Mouse (Mus musculus) heart, embryonic 11.5 days (tissue): ENCODE measurements around the gene Pidd1. TPM values are rescaled to one million over a fixed set of nuclear protein-coding genes. Genes with fewer than 3 reads are reported as not detected.

Source experiments
- ATAC-seq: fragments of 200-750 bp; cut with Nextera tagmentation; replicated peaks from 2 replicates; pipeline ENCODE4 v1.8.0; 2017; ENCODE audit warnings: moderate library complexity; ENCODE audit not compliant: insufficient number of reproducible peaks, low FRiP score, low TSS enrichment
- H3K27ac ChIP-seq: fragments of 300-500 bp; sonication (generic); 2 replicates; pipeline ENCODE4 v1.5.1; 2014; ENCODE audit warnings: mild to moderate bottlenecking, low read depth, low read length
- H3K27me3 ChIP-seq: fragments of 300-500 bp; sonication (generic); 2 replicates; pipeline ENCODE4 v1.6.1; 2014; ENCODE audit warnings: mild to moderate bottlenecking, low read length, mixed read lengths; ENCODE audit not compliant: control insufficient read depth, insufficient read depth
- H3K36me3 ChIP-seq: fragments of 300-500 bp; sonication (generic); 2 replicates; pipeline ENCODE4 v1.6.1; 2014; ENCODE audit warnings: mild to moderate bottlenecking, low read length, moderate library complexity, mixed read lengths; ENCODE audit not compliant: control insufficient read depth, insufficient read depth
- H3K4me1 ChIP-seq: fragments of 300-500 bp; sonication (generic); 2 replicates; pipeline ENCODE4 v1.6.1; 2014; ENCODE audit warnings: low read length; ENCODE audit not compliant: control insufficient read depth, insufficient read depth
- H3K4me2 ChIP-seq: fragments of 300-500 bp; sonication (generic); 2 replicates; pipeline ENCODE4 v1.6.1; 2014; ENCODE audit warnings: mild to moderate bottlenecking, moderate library complexity
- H3K4me3 ChIP-seq: fragments of 300-500 bp; sonication (generic); 2 replicates; pipeline ENCODE4 v1.5.1; 2014; ENCODE audit warnings: low read depth, low read length
- H3K9ac ChIP-seq: fragments of 300-500 bp; sonication (generic); 2 replicates; pipeline ENCODE4 v1.6.1; 2014; ENCODE audit warnings: mild to moderate bottlenecking, low read depth, low read length, moderate library complexity
- H3K9me3 ChIP-seq: fragments of 300-500 bp; sonication (generic); replicated peaks from 2 replicates; pipeline ENCODE4 v1.6.1; 2016; ENCODE audit warnings: low read length; ENCODE audit not compliant: control insufficient read depth
- WGBS: fragments of 180-500 bp; shearing (Covaris S2); extraction: QIAGEN DNeasy Blood & Tissue Kit; methylation state at CpG from one replicate; pipeline ENCODE4 v1.1.7; 2014; ENCODE audit not compliant: insufficient replicate concordance; 5-methylcytosine and 5-hydroxymethylcytosine counted together
- polyA plus RNA-seq: library from polyadenylated mRNA; unstranded; fragments of >200 nt; fragmentation: Nextera tagmentation; extraction: Ambion mirVana; gene quantifications from 2 replicates; pipeline ENCODE4 v1.2.1, GENCODE M21; 2014

The Pidd1 gene
- polyA plus RNA-seq, 1 experiment from 2014 or later = 9.5 TPM

GRCm38 (mm10) chr7:141476226-141476980, 32.6 kb upstream of the Pidd1 start:
- Histone ChIP-seq H3K4me1 (peaks cover 44% of the 10 kb centered on the region), H3K27me3 (peaks cover 3% of the 10 kb centered on the region; the same call in 1 of the 2 replicates), H3K27ac (peak overlapping the region; percentile 79), H3K9me3 (no peaks in the 10 kb centered on the region), H3K36me3 (peaks cover 8% of the 10 kb centered on the region; the same call in 1 of the 2 replicates), H3K9ac (peak overlapping the region; percentile 97), H3K4me3 (peak overlapping the region; percentile 85), H3K4me2 (peak overlapping the region; percentile 97)
- WGBS = 0% methylated on average over 16 of the region's 17 CpGs
- ATAC-seq = peak; percentile 53

- Histone ChIP-seq H3K4me2 (peak overlapping the region; percentile 97), H3K9me3 (no peaks in the 10 kb centered on the region), H3K36me3 (peaks cover 13% of the 10 kb centered on the region), H3K9ac (peak overlapping the region; percentile 97), H3K4me3 (peak overlapping the region; percentile 85), H3K27me3 (no peaks in the 10 kb centered on the region), H3K27ac (peak overlapping the region; percentile 79), H3K4me1 (peaks cover 38% of the 10 kb centered on the region)
- ATAC-seq = no peak
- whole genome bisulfite sequencing = under 1% methylated on average over 12 of the region's 12 CpGs
These were observed 32.0 kb upstream of the Pidd1 start for GRCm38 (mm10) chr7:141475805-141476158.

GRCm38 (mm10) chr7:141475011-141475804, 31.4 kb upstream of the Pidd1 start, which contains the start of the genes Polr2l and Tspan4:
TSS of gene Polr2l (minus strand) at chr7:141475132.
TSS of gene Tspan4 (plus strand) at chr7:141475240.
- Histone ChIP-seq H3K27me3 (no peaks in the 10 kb centered on the region), H3K4me1 (peaks cover 35% of the 10 kb centered on the region), H3K4me3 (peak within 1 kb of the TSS; percentile 85), H3K36me3 (peaks cover 19% of the 10 kb centered on the region), H3K9me3 (no peaks in the 10 kb centered on the region), H3K27ac (peak within 1 kb of the TSS; percentile 79), H3K4me2 (peak within 1 kb of the TSS; percentile 97), H3K9ac (peak within 1 kb of the TSS; percentile 97)
- WGBS = under 1% methylated on average over 87 of the region's 87 CpGs
- peak; percentile 53 for ATAC-seq

GRCm38 (mm10) chr7:141474160-141474559, 30.3 kb upstream of the Pidd1 start:
- Histone ChIP-seq H3K4me2 (peak overlapping the region; percentile 97), H3K4me3 (peak overlapping the region; percentile 85), H3K27me3 (no peaks in the 10 kb centered on the region), H3K27ac (no peak overlapping the region), H3K9me3 (no peaks in the 10 kb centered on the region), H3K9ac (peak overlapping the region; percentile 97), H3K36me3 (peaks cover 22% of the 10 kb centered on the region), H3K4me1 (peaks cover 44% of the 10 kb centered on the region)
- ATAC-seq = no peak
- 9% methylated on average over 5 of the region's 5 CpGs for WGBS

DNA sequence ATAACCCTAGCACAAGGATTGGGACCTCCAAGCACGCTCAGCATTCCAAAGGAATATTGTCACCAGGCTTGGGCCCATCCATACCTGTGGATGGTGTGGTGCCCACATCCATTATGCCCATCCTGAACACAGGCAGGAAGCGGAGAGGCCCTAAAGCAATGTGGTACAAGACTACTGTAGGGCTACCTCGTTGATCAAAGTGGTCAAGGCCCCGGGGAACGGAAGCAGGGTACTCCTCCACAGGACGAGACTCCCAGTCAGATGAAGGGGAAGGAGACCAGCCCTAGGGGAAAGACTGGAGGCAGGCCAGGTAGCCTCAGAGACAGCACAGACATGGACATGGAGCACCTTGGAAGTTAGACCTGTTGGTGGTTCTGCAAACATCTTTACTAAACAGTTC, 28.9 kb upstream of the Pidd1 start:
- 83% methylated on average over 6 of the region's 6 CpGs for WGBS
- Histone ChIP-seq H3K9me3 (no peaks in the 10 kb centered on the region), H3K4me1 (peaks cover 49% of the 10 kb centered on the region), H3K9ac (no peak overlapping the region), H3K27ac (no peak overlapping the region), H3K27me3 (no peaks in the 10 kb centered on the region), H3K4me2 (no peak overlapping the region), H3K4me3 (no peak overlapping the region), H3K36me3 (peaks cover 22% of the 10 kb centered on the region)
- no peak for ATAC-seq

DNA sequence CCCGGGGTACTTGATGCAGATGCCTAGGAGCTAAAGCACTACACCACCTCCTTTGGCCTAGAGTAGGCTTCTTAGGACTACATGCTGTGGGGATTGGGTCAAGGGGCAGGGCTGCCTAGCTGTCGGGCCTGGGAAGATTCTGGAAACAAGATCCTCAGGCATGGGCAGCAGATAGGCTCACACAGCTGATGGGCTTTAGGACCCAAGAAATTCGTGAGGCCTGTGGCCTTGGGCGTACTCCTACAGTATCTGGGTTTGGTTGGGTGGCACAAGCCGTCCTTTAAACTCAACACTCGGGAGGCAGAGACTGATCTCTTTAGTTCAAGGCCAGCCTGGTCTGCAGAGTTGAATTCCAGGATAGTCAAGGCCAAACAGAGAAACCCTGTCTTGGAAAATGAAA, 28.4 kb upstream of the Pidd1 start:
- Histone ChIP-seq H3K36me3 (peaks cover 22% of the 10 kb centered on the region), H3K9me3 (no peaks in the 10 kb centered on the region), H3K27me3 (no peaks in the 10 kb centered on the region), H3K4me1 (peaks cover 43% of the 10 kb centered on the region), H3K27ac (no peak overlapping the region), H3K4me3 (no peak overlapping the region), H3K4me2 (no peak overlapping the region), H3K9ac (no peak overlapping the region)
- WGBS = 81% methylated on average over 6 of the region's 6 CpGs
- ATAC-seq = no peak

- ATAC-seq = no peak
- Histone ChIP-seq H3K36me3 (peaks cover 22% of the 10 kb centered on the region), H3K4me1 (peaks cover 44% of the 10 kb centered on the region), H3K4me3 (no peak overlapping the region), H3K9ac (no peak overlapping the region), H3K9me3 (no peaks in the 10 kb centered on the region), H3K27me3 (no peaks in the 10 kb centered on the region), H3K4me2 (no peak overlapping the region), H3K27ac (no peak overlapping the region)
- 95% methylated on average over 1 of the region's 1 CpGs for WGBS
These were observed 27.4 kb upstream of the Pidd1 start for GRCm38 (mm10) chr7:141471236-141471635.

GRCm38 (mm10) chr7:141470637-141470944, 26.8 kb upstream of the Pidd1 start:
- no peaks in the 10 kb centered on the region for H3K9me3 ChIP-seq
- peaks cover 22% of the 10 kb centered on the region for H3K36me3 ChIP-seq
- no peak overlapping the region for H3K4me3 ChIP-seq
- H3K27me3 ChIP-seq = peaks cover 2% of the 10 kb centered on the region; the same call in 1 of the 2 replicates
- no peak overlapping the region for H3K9ac ChIP-seq
- H3K4me2 ChIP-seq = no peak overlapping the region
- WGBS = 91% methylated on average over 10 of the region's 10 CpGs
- H3K4me1 ChIP-seq = peaks cover 41% of the 10 kb centered on the region
- no peak overlapping the region for H3K27ac ChIP-seq
- no peak for ATAC-seq
